Mouse (Mus musculus) limb, embryonic 11.5 days (tissue): ENCODE results near the gene Sirt3. TPM values are rescaled to one million over a fixed set of nuclear protein-coding genes. Genes with fewer than 3 reads are reported as not detected.

Experiments used
- ATAC-seq: fragments of 200-750 bp; cut with Nextera tagmentation; 2 replicates; pipeline ENCODE4 v1.8.0; 2017; ENCODE audit warnings: low read depth; ENCODE audit not compliant: insufficient number of reproducible peaks, low FRiP score, low TSS enrichment
- DNase-seq: peaks from one replicate; pipeline ENCODE4 v3.0.0-alpha.2; 2015; ENCODE audit warnings: low spot score
- H3K27ac ChIP-seq: fragments of 300-500 bp; sonication (generic); replicated peaks from 2 replicates; pipeline ENCODE4 v1.5.1; 2014; ENCODE audit warnings: low read depth, mild to moderate bottlenecking, low read length
- H3K27me3 ChIP-seq: fragments of 300-500 bp; sonication (generic); 2 replicates; pipeline ENCODE4 v1.6.1; 2014; ENCODE audit warnings: mild to moderate bottlenecking, low read length, mixed read lengths; ENCODE audit not compliant: control insufficient read depth, insufficient read depth
- H3K36me3 ChIP-seq: fragments of 300-500 bp; sonication (generic); 2 replicates; pipeline ENCODE4 v1.6.1; 2014; ENCODE audit warnings: mild to moderate bottlenecking, low read length, moderate library complexity, mixed read lengths; ENCODE audit not compliant: control insufficient read depth, insufficient read depth
- H3K4me1 ChIP-seq: fragments of 300-500 bp; sonication (generic); 2 replicates; pipeline ENCODE4 v1.6.1; 2014; ENCODE audit warnings: low read length, mixed read lengths; ENCODE audit not compliant: control insufficient read depth, insufficient read depth
- H3K4me2 ChIP-seq: fragments of 300-500 bp; sonication (generic); 2 replicates; pipeline ENCODE4 v1.6.1; 2014; ENCODE audit warnings: low read depth, mild to moderate bottlenecking, moderate library complexity; ENCODE audit not compliant: severe bottlenecking
- H3K4me3 ChIP-seq: fragments of 300-500 bp; sonication (generic); 2 replicates; pipeline ENCODE4 v1.5.1; 2014; ENCODE audit warnings: low read depth, low read length
- H3K9ac ChIP-seq: fragments of 300-500 bp; sonication (generic); 2 replicates; pipeline ENCODE4 v1.6.1; 2014; ENCODE audit warnings: mild to moderate bottlenecking, low read length
- H3K9me3 ChIP-seq: fragments of 300-500 bp; sonication (generic); 2 replicates; pipeline ENCODE4 v1.6.1; 2016; ENCODE audit warnings: low read length; ENCODE audit not compliant: control insufficient read depth
- WGBS: fragments of 180-500 bp; shearing (Covaris S2); extraction: QIAGEN DNeasy Blood & Tissue Kit; methylation state at CpG from one replicate; pipeline ENCODE4 v1.1.7; 2014; 5-methylcytosine and 5-hydroxymethylcytosine counted together
- polyA plus RNA-seq: library from polyadenylated mRNA; unstranded; fragments of >200 nt; fragmentation: Nextera tagmentation; extraction: Ambion mirVana; gene quantifications from 2 replicates; pipeline ENCODE4 v1.2.1, GENCODE M21; 2014

Sirt3 gene
- polyA plus RNA-seq, 1 experiment from 2014 or later = 23.2 TPM

DNA sequence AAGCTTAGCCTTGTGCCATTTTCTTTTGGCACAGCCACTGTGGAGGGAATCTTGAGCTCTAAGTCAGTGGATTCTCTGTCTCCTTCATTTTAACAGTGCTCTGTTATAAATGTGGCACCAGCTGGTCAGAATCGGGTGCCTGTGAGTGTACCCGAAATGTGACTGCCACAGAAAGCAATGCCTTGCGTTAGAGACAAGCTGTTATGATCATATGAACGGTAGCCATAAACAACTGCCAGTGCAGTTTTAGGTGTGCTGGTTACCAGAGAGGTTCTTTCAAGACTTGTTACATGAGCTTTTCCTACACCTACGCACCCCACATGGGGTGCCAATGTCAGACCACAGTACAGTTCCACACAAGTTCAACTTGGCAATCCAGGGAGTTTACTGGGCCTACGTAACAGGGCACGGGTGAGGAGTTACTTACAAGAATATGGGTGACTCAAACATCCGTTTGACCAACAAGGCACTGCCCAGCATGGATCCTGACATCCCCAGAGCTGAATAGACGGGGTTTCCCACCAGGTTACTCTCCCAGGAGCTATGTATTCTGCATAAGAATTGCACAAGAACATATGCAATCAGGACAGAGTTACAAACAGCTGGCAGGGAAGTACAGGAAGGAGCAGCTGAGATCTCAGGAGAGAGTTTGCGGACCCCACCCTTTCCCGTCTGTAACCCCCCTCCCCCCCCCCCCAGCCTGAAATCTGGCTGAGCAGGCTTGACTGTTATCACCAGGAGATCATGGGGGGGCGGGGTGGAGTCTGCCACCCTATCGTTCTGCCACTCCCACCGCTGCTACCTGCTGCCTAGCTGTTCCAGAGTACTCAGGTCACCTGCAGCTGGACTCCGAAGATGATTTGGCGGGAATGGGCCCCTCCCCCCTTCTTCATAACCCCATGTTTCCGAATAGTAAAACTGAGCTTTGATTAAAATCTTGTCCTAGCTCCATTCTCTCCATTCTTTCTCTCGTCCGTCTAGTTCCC lies 41.1 kb downstream of the Sirt3 start:
- no peak overlapping the region for H3K4me3 ChIP-seq
- no peaks in the 10 kb centered on the region for H3K4me1 ChIP-seq
- no peak overlapping the region for H3K9ac ChIP-seq
- DNase-seq (no peak), ATAC-seq (no peak)
- H3K9me3 ChIP-seq = no peaks in the 10 kb centered on the region
- peaks cover 5% of the 10 kb centered on the region; the same call in 1 of the 2 replicates for H3K27me3 ChIP-seq
- H3K4me2 ChIP-seq = no peak overlapping the region
- no peak overlapping the region for H3K27ac ChIP-seq
- no peaks in the 10 kb centered on the region for H3K36me3 ChIP-seq
- 38% methylated on average over 18 of the region's 19 CpGs for WGBS

DNA sequence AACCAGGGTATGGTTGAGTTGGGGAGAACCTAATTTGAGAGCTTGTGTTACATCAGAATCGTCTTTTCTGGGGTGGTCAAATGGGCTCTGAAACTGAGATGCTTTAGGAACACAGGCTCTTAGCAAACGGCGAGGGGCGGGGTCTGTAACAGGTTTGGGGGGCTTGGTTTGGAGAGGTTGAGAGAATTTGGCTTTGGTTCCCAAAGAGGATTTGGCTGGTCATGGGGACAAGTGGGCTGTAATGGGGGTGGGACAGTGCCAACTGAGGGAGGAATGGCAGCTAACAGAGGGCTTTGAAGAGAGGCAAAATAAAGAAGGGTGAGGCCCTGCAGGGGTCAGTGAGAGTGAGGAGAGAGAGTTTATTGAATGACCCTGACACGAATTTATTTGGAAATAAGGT lies 42.6 kb downstream of the Sirt3 start:
- no peaks in the 10 kb centered on the region for H3K36me3 ChIP-seq
- no peak overlapping the region for H3K9ac ChIP-seq
- no peak overlapping the region for H3K4me2 ChIP-seq
- no peak for DNase-seq
- no peaks in the 10 kb centered on the region for H3K4me1 ChIP-seq
- H3K4me3 ChIP-seq = no peak overlapping the region
- no peak for ATAC-seq
- WGBS = 52% methylated on average over 5 of the region's 5 CpGs
- H3K9me3 ChIP-seq = no peaks in the 10 kb centered on the region
- H3K27ac ChIP-seq = no peak overlapping the region
- H3K27me3 ChIP-seq = peaks cover 5% of the 10 kb centered on the region; the same call in 1 of the 2 replicates

DNA sequence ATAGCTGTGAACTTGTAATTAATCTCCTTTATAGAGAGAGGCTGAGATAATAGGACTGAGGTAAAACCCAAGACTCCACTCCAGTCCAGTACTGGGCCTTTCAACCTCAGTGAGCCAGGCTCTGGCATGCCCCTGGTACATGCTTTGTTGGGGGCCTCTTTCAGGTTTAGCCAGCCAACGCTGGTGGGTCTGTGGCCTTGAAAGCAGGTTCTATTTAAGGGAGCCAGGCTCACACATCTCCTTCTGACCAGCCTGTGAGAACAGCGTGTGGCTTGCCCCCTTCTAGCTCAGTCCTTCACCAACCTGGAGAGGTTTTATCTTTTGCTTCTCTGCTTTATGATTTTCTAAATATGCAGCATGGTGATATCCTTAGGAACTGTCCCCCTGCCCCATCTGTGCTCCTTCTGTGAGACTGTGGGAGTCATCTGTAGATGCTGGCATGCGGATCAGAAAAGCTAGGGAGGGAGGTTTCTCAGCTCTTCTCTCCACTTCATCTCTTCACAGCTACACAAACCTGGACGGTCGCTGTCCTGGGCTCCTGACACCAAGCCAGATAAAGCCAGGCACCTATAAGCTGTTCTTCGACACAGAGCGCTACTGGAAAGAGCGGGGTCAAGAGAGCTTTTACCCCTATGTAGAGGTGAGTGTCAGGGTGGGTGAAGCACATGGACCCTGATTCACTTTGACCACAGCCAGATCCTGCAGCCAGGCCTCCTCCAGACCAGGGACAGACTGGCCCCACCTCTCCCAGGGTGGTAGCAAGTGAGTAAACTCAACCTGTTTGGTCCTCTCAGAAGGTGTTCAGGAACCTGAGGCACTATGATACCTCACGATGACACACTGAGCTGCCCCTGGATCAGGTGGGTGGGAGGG lies 45.6 kb downstream of the Sirt3 start:
- H3K36me3 ChIP-seq = no peaks in the 10 kb centered on the region
- no peaks in the 10 kb centered on the region for H3K9me3 ChIP-seq
- H3K9ac ChIP-seq = no peak overlapping the region
- H3K4me2 ChIP-seq = no peak overlapping the region
- no peak for DNase-seq
- no peak overlapping the region for H3K27ac ChIP-seq
- ATAC-seq = no peak; the same call in 1 of the 2 replicates
- WGBS = 87% methylated on average over 9 of the region's 9 CpGs
- no peaks in the 10 kb centered on the region for H3K4me1 ChIP-seq
- H3K4me3 ChIP-seq = no peak overlapping the region
- H3K27me3 ChIP-seq = peaks cover 5% of the 10 kb centered on the region; the same call in 1 of the 2 replicates

- WGBS = 83% methylated on average over 2 of the region's 2 CpGs
- ATAC-seq = no peak
Observed at GRCm38 (mm10) chr7:140835758-140836087, 46.4 kb downstream of the Sirt3 start.

GRCm38 (mm10) chr7:140834968-140835757 lies 46.9 kb downstream of the Sirt3 start, which contains the start of gene Urah:
Gene Urah, plus strand, starts transcription at chr7:140835018.
- no peak within 1 kb of the TSS; the same call in 1 of the 2 replicates for H3K4me2 ChIP-seq
- H3K4me3 ChIP-seq = no peak within 1 kb of the TSS
- no peaks in the 10 kb centered on the region for H3K9me3 ChIP-seq
- H3K4me1 ChIP-seq = no peaks in the 10 kb centered on the region
- ATAC-seq = no peak
- no peaks in the 10 kb centered on the region for H3K27me3 ChIP-seq
- 47% methylated on average over 20 of the region's 20 CpGs for WGBS
- no peaks in the 10 kb centered on the region for H3K36me3 ChIP-seq
- no peak within 1 kb of the TSS for H3K27ac ChIP-seq
- DNase-seq = no peak
- no peak within 1 kb of the TSS for H3K9ac ChIP-seq

More at GRCm38 (mm10) chr7:140835758-140836087, 46.4 kb downstream of the Sirt3 start:
- Histone ChIP-seq H3K36me3 (no peaks in the 10 kb centered on the region), H3K4me2 (no peak overlapping the region; the same call in 1 of the 2 replicates), H3K4me1 (no peaks in the 10 kb centered on the region), H3K9ac (no peak overlapping the region), H3K4me3 (no peak overlapping the region), H3K27ac (no peak overlapping the region), H3K27me3 (peaks cover 4% of the 10 kb centered on the region; the same call in 1 of the 2 replicates), H3K9me3 (no peaks in the 10 kb centered on the region)
- no peak for DNase-seq

- WGBS = 79% methylated on average over 4 of the region's 4 CpGs
- Histone ChIP-seq H3K9me3 (no peaks in the 10 kb centered on the region), H3K4me3 (no peak overlapping the region), H3K9ac (no peak overlapping the region), H3K36me3 (no peaks in the 10 kb centered on the region), H3K27me3 (no peaks in the 10 kb centered on the region), H3K4me2 (no peak overlapping the region), H3K4me1 (no peaks in the 10 kb centered on the region), H3K27ac (no peak overlapping the region)
- DNase-seq = no peak
- no peak for ATAC-seq
Observed at GRCm38 (mm10) chr7:140833341-140833740, 48.8 kb downstream of the Sirt3 start.

DNA sequence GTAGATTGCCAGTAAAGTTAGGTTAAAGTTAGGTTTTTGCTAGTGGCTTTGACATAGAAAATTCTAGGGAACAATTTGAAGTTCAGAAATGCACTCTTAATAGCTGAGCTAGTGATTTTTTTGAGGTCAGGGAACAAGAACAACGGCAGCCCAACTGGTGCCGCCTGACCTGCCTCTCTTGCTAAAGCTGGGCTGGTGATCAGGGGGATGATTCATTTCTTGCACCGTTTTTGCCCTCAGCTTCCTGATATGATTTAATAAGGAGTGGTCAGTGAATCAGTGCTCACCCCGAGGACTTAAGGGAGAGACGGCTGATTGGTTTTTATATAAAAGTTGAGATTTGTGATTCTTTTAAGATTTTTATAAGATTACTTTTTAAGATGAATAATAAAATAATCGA lies 50.7 kb downstream of the Sirt3 start:
- Histone ChIP-seq H3K27me3 (no peaks in the 10 kb centered on the region), H3K9me3 (no peaks in the 10 kb centered on the region), H3K4me1 (no peaks in the 10 kb centered on the region), H3K36me3 (no peaks in the 10 kb centered on the region), H3K4me2 (no peak overlapping the region), H3K4me3 (no peak overlapping the region), H3K27ac (no peak overlapping the region), H3K9ac (no peak overlapping the region)
- ATAC-seq = no peak
- DNase-seq = no peak
- WGBS = 82% methylated on average over 6 of the region's 6 CpGs
